Mouse (Mus musculus): ENCODE results near the gene B4galt1. TPM values are rescaled to one million over a fixed set of nuclear protein-coding genes. Genes with fewer than 3 reads are reported as not detected.
A peak's percentile ranks its signal among the peaks of the same experiment; 100 is the strongest.

B4galt1 gene
- total RNA-seq, 2 experiments from 2014 or later, result 4.7 to 5.4 TPM

DNA sequence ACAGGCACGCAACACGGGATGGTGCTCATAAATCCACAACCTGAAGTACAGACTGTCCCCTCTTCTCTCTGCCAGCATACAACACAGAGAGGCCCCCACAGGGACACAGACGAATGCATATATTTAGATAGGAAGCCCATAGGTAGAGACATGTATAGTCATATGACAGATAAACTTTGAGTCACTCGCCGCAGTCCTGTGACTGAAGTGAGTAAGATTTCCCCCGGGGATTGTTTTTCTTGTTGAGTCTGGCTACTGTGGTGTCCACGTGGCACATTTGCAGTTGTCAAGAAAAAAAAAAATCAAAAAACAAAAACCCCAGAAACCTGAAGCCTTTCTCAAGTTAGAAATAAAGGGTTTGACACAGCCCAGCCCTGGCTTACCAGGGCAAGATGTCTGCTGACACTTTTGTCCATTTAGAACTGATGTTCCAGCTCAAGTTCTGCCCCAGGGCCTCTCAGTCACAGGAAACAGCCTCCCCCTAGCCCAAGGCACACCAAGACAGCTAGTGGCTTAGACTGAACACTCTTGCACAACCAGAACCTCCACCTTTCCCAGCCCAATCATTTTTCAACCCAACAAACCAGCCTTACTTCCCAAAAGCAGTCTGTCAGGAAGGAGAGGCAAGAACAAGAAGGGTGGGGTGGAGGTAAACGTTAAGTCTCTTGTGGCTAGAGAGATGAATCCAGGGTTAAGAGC, 71.9 kb downstream of the B4galt1 start:
- DNase-seq (ENCODE audit: low spot score in 2 of 2), result no peak

GRCm38 (mm10) chr4:40781143-40781542, 72.7 kb downstream of the B4galt1 start:
- DNase-seq (ENCODE audit: low spot score in 2 of 2), result no peak

DNA sequence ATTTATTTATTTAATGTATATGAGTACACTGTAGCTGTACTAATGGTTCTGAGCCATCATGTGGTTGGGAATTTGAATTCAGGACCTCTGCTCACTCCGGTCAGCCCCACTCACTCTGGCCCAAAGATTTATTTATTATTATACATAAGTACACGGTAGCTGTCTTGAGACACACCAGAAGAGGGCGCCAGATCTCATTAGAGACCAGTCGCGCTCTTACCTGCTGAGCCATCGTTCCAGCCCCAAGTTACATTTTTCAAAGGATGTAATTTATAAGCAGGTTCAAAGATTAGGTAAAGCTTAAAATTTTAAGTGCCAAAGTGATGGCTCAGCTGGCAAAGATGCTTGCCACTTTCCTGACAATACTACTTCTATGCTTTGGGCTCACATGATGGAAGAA, 75.1 kb downstream of the B4galt1 start:
- DNase-seq (ENCODE audit: low spot score in 2 of 2), result peak in 1 of 2 experiments; percentile 18

DNA sequence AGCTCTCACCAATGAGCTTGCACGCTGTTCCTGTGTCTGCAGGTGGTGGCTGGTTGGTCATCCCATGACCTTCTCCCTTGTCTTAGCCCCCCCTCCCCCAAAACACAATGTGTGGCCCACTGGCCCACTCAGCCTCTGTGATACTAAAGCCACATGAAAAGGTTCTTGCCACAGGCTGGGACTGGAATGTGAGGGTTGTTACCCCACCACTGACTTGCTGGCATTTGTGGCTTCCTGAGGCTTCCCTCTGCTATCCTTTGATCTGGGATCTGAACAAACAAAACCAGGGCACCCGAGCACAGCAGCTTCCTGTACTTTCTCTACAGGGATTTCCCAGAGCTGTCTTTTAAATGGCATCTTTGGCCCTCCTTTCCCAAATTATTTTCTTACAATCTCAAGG, 76.7 kb downstream of the B4galt1 start:
- no peak for DNase-seq (ENCODE audit: low spot score in 2 of 2)

DNA sequence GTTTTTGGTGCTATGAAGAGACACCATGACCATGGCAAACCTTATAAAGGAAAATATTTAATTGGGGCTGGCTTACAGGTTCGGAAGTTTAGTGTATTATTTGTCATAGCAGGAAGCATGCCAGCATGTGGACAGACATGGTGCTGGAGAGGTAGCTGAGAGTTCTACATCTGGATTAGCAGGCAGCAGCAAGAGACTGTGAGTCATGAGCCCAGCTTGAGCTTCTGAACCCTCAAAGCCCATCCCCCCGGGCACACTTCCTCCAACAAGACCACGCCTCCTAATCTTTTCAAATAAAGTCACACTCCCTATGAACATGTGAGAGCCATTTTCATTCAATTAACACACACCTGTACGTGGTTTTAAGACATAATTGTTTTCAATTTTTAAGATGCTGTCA, 77.4 kb downstream of the B4galt1 start:
- DNase-seq (ENCODE audit: low spot score in 2 of 2), result no peak

DNA sequence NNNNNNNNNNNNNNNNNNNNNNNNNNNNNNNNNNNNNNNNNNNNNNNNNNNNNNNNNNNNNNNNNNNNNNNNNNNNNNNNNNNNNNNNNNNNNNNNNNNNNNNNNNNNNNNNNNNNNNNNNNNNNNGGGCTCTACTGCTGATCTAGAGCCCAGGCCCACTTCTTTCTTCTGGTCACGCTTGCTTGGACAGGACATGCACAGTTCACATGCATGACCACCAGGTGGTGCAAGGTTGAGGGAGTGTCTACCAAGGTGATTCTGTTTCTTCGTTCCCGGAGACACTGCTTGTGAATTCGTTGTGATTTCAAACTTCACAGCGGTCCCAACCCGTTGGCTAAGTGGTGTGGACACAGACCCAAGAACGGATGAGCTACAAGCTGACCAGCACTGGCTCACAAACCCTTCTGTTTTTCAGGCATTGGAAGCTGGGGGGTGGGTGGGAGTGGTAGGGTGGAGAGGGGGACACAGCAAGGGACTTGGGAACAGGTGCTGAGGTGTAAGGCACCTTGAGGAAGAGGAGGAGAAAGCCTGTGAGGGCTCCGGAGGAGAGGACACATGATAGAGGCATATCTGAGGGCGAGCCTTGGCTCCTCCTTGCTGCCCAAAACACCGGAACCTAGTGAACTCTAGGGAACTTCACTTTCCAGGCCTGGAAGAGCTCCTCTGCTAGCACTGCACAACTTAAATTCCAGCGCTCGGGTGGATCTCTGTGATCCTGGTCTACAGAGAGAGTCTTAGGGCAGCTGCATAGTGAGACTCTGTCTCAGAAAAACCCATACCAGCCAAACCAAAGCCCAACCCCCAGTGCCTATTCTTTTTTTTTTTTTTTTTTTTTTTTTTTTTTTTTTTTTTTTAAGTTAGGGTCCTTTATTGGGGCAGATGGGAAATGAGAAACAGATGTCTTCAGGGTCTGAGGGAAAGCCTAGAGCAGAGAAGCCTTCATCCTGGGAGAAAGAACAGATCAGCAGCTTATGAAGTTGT, 79.2 kb downstream of the B4galt1 start:
- DNase-seq (ENCODE audit: low spot score in 2 of 2), result peak; percentile 61 to 69

GRCm38 (mm10) chr4:40759876-40760275, 93.9 kb downstream of the B4galt1 start:
- no peak for DNase-seq (ENCODE audit: low spot score in 2 of 2)

DNA sequence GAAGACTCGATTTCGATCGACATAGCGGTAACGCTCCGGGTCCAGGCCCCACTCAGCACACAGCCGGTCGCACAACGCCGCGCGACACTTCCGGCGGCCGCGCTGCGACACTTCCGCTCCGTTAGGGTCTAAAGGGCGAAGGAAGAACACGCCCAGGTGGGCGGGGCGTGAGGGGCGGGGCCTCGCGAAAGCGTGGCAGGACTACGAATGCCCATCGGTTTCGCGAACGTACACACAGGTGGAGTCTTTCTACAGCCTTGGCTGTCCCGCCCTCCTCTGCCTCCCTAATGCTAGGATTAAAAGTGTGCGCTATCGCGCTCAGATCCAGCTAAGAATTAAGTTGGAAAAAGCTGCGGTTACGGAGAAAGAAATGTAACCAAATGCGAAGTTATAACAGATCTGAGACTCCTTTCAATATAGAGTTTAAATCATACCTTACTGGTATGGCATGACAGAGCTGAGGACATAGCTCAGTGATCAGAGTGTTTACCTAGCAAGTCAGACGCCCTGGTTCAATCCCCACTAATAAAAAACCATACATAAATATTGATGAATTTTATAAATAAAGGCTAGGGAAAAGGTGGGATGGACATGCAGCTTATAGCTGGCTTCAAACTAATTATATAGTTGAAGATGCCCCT, 95.9 kb downstream of the B4galt1 start, which contains the start of gene Smu1:
Gene Smu1 (minus strand): TSS at position 144 of the 641 bp plus-strand sequence.
- DNase-seq (ENCODE audit: low spot score in 2 of 2), result peak; percentile 96 to 99

- DNase-seq (ENCODE audit: low spot score in 2 of 2), result no peak
These were observed 96.5 kb downstream of the B4galt1 start for GRCm38 (mm10) chr4:40757157-40757779.

Small RNAs within 50 kb of the gene (microRNA-seq; reads per million reads assigned to microRNA genes)
- 0 reads per million in 2 experiments for gene Gm24112
- 0 to 0.21 reads per million in 2 experiments for gene Gm25931
- gene Mir5123, result 0 reads per million in 2 experiments

Other genes with a start within 250 kb of the B4galt1 start
- 10 to 100 TPM; 29.7 to 34.8 TPM for gene Aptx, start 150.8 kb downstream of the B4galt1 start, total RNA-seq (2021)
- gene Dnaja1, start 131.9 kb downstream of the B4galt1 start, total RNA-seq (2021), result 100 to 1,000 TPM; 295 to 302 TPM
- 10 to 100 TPM; 47.7 to 52.2 TPM for gene Smu1, start 96.1 kb downstream of the B4galt1 start, total RNA-seq (2021)
- not detected for gene Spink4, start 66.0 kb upstream of the B4galt1 start, total RNA-seq (2021)
- gene Bag1, start 94.3 kb upstream of the B4galt1 start, total RNA-seq (2021), result 100 to 1,000 TPM; 174 to 185 TPM
- gene Chmp5, start 94.4 kb upstream of the B4galt1 start, total RNA-seq (2021), result 10 to 100 TPM; 80.1 to 82.2 TPM
- gene Nfx1, start 116.9 kb upstream of the B4galt1 start, total RNA-seq (2021), result 10 to 100 TPM; 73.4 to 73.6 TPM
- gene Aqp7, start 194.1 kb upstream of the B4galt1 start, total RNA-seq (2021), result not detected
- gene Aqp3, start 244.2 kb upstream of the B4galt1 start, total RNA-seq (2021), result not detected

Data from left cerebral cortex, adult 18-20 months (tissue).